Mouse (Mus musculus): ENCODE results near the gene Foxa2. TPM values are rescaled to one million over a fixed set of nuclear protein-coding genes. Genes with fewer than 3 reads are reported as not detected.

Gene Foxa2
- polyA plus RNA-seq, 1 experiment = not detected

DNA sequence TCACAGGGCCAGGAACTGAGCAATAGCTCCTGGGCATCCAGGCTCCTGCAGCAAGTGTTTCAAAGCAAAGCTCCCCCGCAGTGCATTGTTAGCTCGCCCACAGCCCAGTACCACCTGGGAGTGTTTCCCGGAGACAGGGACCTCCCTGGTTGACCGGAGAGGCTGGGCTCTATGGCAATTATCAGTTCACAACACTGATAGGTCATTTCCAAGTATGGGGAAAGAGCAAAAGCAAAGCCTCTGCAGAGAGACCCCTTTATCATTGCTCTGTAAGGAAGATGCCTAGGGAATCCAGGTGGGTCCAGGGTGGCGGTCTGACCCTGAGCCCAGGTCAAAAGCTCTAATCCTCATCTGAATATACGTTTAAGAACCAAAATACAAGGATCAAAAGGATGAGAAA, 6.6 kb upstream of the Foxa2 start:
- Histone ChIP-seq H3K4me3 (replicated peaks; ENCODE audit: insufficient read depth, low read depth, low read length) (no peak overlapping the region), H3K4me1 (ENCODE audit: control insufficient read depth, insufficient read depth, low read length) (no peaks in the 10 kb centered on the region), H3K27me3 (ENCODE audit: control insufficient read depth, insufficient read depth, low read length) (peaks cover 1% of the 10 kb centered on the region; the same call in 1 of the 2 replicates), H3K27ac (ENCODE audit: insufficient read depth, low read length) (no peak overlapping the region)
- DNase-seq = no peak
- 15% methylated on average over 6 of the region's 6 CpGs for WGBS
- TF ChIP-seq POLR2A (IDR thresholded peaks at IDR 0.05; ENCODE audit: borderline replicate concordance, insufficient read depth, low read length) (no peak), CTCF (IDR thresholded peaks at IDR 0.05; ENCODE audit: borderline replicate concordance, insufficient read depth, low read depth, low read length) (no peak)

DNA sequence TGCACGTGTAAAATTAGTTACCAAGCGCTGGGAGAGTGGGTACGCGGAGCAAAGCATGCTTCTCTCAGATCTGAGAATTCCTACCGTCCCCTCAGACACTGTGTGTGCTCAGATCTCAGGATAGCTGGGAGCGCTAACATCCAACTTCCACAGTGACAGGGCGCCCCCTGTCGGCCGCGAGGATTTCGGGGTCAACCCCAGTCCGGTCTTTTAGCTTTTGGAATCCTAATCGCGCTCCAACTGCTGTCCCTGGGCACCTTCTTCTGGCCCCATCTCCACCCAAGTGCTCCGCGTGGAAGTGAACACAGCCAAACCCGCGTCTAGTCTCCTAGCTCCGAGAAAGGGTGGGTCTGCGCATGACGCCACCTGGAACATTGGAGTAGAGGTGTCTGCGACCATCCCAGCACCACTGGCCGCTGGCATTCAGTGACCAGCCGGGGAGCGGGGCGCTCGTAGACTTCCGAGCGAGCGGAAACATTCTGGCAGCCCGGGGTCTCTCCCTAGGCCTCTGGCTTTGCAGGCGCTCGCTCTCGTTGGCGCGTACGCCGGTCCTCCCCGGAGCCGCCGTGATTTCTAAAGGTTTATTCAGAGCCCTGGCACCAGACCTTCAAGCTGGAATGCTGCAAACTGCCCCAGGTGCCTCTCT, 1.8 kb upstream of the Foxa2 start:
- no peak overlapping the region for H3K4me3 ChIP-seq (replicated peaks; ENCODE audit: insufficient read depth, low read depth, low read length)
- under 1% methylated on average over 41 of the region's 41 CpGs for WGBS
- no peak overlapping the region for H3K27ac ChIP-seq (ENCODE audit: insufficient read depth, low read length)
- TF ChIP-seq CTCF (IDR thresholded peaks at IDR 0.05; ENCODE audit: borderline replicate concordance, insufficient read depth, low read depth, low read length) = peak; percentile 40; the same call in 1 of the 2 replicates
- TF ChIP-seq POLR2A (IDR thresholded peaks at IDR 0.05; ENCODE audit: borderline replicate concordance, insufficient read depth, low read length) = no peak
- no peaks in the 10 kb centered on the region; the same call in 1 of the 2 replicates for H3K4me1 ChIP-seq (ENCODE audit: control insufficient read depth, insufficient read depth, low read length)
- H3K27me3 ChIP-seq (ENCODE audit: control insufficient read depth, insufficient read depth, low read length) = peaks cover 7% of the 10 kb centered on the region; the same call in 1 of the 2 replicates
- DNase-seq = peak; percentile 23 to 36

DNA sequence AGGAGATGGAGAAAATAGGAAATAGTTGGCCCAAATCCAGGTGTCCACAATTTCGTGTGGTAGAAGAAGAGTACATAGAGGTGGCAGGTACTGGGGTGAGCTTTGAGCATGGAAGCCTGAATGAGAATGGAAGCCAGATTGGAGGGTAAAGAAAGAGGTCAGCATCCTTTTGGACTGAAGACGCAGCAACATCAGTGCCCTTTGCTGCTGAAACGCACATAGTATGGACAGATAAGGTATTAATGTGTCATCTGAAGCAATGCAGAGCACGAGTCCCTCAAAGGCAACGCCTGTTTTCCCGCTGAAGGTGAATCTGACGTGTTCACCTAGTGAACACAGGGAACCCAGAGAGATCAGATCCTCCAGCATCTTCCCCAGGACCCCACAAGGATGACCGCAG, 842 bp upstream of the Foxa2 start:
- H3K4me1 ChIP-seq (ENCODE audit: control insufficient read depth, insufficient read depth, low read length) = no peaks in the 10 kb centered on the region; the same call in 1 of the 2 replicates
- 3% methylated on average over 8 of the region's 8 CpGs for WGBS
- DNase-seq = no peak
- no peak overlapping the region for H3K4me3 ChIP-seq (replicated peaks; ENCODE audit: insufficient read depth, low read depth, low read length)
- peaks cover 7% of the 10 kb centered on the region; the same call in 1 of the 2 replicates for H3K27me3 ChIP-seq (ENCODE audit: control insufficient read depth, insufficient read depth, low read length)
- H3K27ac ChIP-seq (ENCODE audit: insufficient read depth, low read length) = no peak overlapping the region
- TF ChIP-seq CTCF (IDR thresholded peaks at IDR 0.05; ENCODE audit: borderline replicate concordance, insufficient read depth, low read depth, low read length) (no peak), POLR2A (IDR thresholded peaks at IDR 0.05; ENCODE audit: borderline replicate concordance, insufficient read depth, low read length) (no peak)

DNA sequence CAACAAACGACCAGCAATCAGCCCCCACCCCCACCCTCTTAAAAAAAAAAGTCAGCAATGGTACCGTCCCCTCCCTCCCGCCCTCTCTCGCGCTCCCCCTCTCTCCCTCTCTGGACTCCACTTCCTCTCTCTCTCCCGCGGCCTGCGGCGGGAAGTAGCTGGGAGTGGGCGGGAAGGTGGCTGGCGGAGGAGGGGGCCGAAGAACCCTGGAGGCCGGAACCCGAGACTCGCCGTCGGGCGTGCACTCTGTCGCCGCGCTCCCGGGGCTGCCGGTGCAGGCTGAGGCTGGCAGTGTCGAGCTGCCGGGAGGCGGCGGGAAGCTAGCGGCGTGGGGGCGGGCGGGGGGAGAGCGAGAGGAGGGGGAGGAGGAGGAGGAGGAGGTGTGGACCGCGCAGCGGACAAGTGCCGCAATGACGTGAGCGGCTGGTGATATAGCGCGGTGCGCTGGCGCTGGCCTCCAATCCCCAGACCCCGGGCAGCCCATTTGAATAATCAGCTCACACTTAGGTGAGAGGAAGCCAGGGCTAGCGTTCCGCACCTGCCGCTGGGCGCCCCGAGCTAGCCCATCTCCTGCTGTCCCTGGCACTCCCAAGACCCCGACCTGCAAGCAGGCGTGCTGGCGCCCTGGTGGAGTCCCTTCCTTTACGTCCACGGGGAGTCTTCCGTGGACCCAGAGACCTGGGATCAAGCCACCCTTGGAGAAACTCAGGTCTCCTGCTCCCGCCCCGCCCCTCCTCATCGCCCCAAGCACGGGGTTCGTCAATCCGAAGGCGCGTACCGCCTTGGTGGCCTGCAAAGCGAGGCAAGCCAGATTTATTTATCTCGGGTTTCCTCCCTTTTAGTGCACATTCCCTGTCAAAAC, 601 bp downstream of the Foxa2 start:
- Histone ChIP-seq H3K4me1 (ENCODE audit: control insufficient read depth, insufficient read depth, low read length) (no peaks in the 10 kb centered on the region; the same call in 1 of the 2 replicates), H3K27me3 (ENCODE audit: control insufficient read depth, insufficient read depth, low read length) (peaks cover 9% of the 10 kb centered on the region; the same call in 1 of the 2 replicates), H3K27ac (ENCODE audit: insufficient read depth, low read length) (no peak overlapping the region), H3K4me3 (replicated peaks; ENCODE audit: insufficient read depth, low read depth, low read length) (no peak overlapping the region)
- TF ChIP-seq CTCF (IDR thresholded peaks at IDR 0.05; ENCODE audit: borderline replicate concordance, insufficient read depth, low read depth, low read length) (no peak), POLR2A (IDR thresholded peaks at IDR 0.05; ENCODE audit: borderline replicate concordance, insufficient read depth, low read length) (no peak)
- no peak for DNase-seq
- WGBS = 1% methylated on average over 64 of the region's 65 CpGs

DNA sequence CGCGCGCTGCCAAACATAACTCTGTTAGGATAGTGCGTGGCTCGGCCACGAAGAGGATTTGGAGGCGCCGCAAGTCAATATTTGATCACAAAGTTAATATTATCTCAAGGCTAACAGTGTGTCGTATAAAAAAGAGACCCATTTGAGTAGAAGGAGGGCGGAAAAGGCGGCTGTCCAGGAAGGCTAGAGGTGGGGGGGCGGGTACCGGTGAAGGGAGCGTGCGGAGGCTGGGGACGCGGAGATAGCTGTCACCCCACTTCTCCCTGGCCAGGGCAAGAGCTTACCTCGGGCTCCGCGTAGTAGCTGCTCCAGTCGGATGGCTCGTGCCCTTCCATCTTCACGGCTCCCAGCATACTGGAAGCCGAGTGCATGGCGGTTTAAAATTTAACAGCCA, 1.2 kb downstream of the Foxa2 start:
- H3K4me1 ChIP-seq (ENCODE audit: control insufficient read depth, insufficient read depth, low read length) = no peaks in the 10 kb centered on the region; the same call in 1 of the 2 replicates
- H3K4me3 ChIP-seq (replicated peaks; ENCODE audit: insufficient read depth, low read depth, low read length) = no peak overlapping the region
- H3K27ac ChIP-seq (ENCODE audit: insufficient read depth, low read length) = no peak overlapping the region
- peaks cover 8% of the 10 kb centered on the region; the same call in 1 of the 2 replicates for H3K27me3 ChIP-seq (ENCODE audit: control insufficient read depth, insufficient read depth, low read length)
- DNase-seq = no peak
- WGBS = under 1% methylated on average over 25 of the region's 25 CpGs
- TF ChIP-seq POLR2A (IDR thresholded peaks at IDR 0.05; ENCODE audit: borderline replicate concordance, insufficient read depth, low read length) = no peak
- no peak for TF ChIP-seq CTCF (IDR thresholded peaks at IDR 0.05; ENCODE audit: borderline replicate concordance, insufficient read depth, low read depth, low read length)

DNA sequence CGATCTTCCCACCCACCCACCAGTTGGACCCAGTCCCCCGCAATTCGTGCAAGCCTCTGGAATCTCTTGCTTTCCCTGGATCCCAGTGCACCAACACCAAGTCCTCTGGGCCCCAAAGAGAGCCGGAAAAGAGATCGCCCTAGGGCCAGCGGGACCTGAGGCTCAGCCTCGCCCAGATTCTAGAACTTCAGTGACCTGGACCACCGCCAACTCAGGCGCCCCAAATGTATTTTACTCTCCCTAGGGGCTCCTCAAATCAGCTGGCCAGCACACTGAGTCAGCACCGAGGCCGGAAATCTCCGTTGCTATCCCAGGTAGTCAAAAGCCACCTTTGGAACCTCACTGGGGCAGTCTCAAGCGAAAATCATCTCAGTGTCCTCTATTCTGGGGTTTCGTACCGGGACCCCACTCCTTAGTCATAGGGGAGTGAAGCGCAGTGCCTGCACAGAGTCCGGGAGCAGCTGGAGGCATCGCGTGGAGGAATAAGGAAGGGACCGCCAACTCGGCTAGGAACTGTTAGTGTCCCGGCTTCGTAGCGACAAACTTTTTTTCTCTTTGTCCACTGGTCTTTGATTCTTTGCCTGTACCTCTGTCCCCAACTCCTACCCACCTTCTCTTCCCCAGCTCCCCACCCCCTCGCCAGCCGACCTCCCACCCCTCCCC, 1.8 kb downstream of the Foxa2 start:
- H3K27ac ChIP-seq (ENCODE audit: insufficient read depth, low read length) = no peak overlapping the region
- TF ChIP-seq CTCF (IDR thresholded peaks at IDR 0.05; ENCODE audit: borderline replicate concordance, insufficient read depth, low read depth, low read length) (no peak), POLR2A (IDR thresholded peaks at IDR 0.05; ENCODE audit: borderline replicate concordance, insufficient read depth, low read length) (no peak)
- 2% methylated on average over 26 of the region's 26 CpGs for WGBS
- no peak for DNase-seq
- no peak overlapping the region for H3K4me3 ChIP-seq (replicated peaks; ENCODE audit: insufficient read depth, low read depth, low read length)
- H3K27me3 ChIP-seq (ENCODE audit: control insufficient read depth, insufficient read depth, low read length) = peaks cover 10% of the 10 kb centered on the region
- H3K4me1 ChIP-seq (ENCODE audit: control insufficient read depth, insufficient read depth, low read length) = no peaks in the 10 kb centered on the region; the same call in 1 of the 2 replicates
